In the genomic region with DNA sequence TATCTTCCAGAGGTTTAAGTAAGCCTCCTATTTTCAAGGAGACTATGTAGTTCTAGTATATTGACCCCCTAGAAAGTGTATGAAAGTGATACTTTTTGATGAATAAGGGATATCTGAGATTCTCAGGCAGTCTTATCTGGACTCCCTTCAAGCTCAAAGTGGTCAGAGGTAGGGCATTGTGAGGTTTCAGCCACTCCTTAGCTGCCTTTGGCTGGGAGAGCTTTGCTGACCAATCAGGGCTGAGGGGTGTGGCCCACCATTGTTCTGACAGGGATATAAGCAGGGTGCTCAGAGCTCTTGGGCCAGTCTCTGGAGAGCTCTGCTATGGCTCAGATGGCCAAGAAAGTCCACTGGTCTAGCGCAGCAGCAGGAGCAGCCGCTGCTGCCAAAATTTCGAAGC, we compare ENCODE assay signal across 25 mouse cellular contexts. TPM values are rescaled to one million over a fixed set of nuclear protein-coding genes. Genes with fewer than 3 reads are reported as not detected.
"Had no signal": no experiment of that assay in that cellular context is flagged by ENCODE, and none has a peak within 500 bp of the region (broad histone marks: within the 10 kb centered on the region; RNA-seq: fewer than 3 reads in every experiment).

A gene (plus strand): TSS at position 301 of the 400 bp plus-strand sequence.

- H3K4me3 ChIP-seq: neural tube, embryonic 12.5 days; neural tube, embryonic 13.5 days; neural tube, embryonic 15.5 days; stomach, embryonic 15.5 days had no signal

- H3K4me1 ChIP-seq: neural tube, embryonic 12.5 days; neural tube, embryonic 13.5 days; neural tube, embryonic 15.5 days; stomach, embryonic 15.5 days had no signal

- DNase-seq: retina, postnatal 1 day; right cerebral cortex, adult 18-20 months; right cerebral cortex, postnatal 14 days; right cerebral cortex, postnatal 25 days; right cerebral cortex, postnatal 4 days; spleen, adult 18-20 months; thymus, adult 18-20 months; thymus, adult 2 months; thymus, postnatal 14 days; thymus, postnatal 25 days; thymus, postnatal 36 days; thymus, postnatal 4 days had no signal

- H3K36me3 ChIP-seq: neural tube, embryonic 12.5 days; neural tube, embryonic 13.5 days; neural tube, embryonic 15.5 days; stomach, embryonic 15.5 days had no signal

- H3K27me3 ChIP-seq: neural tube, embryonic 12.5 days; neural tube, embryonic 13.5 days; neural tube, embryonic 15.5 days; stomach, embryonic 15.5 days had no signal

- H3K27ac ChIP-seq: neural tube, embryonic 12.5 days; neural tube, embryonic 13.5 days; neural tube, embryonic 15.5 days; stomach, embryonic 15.5 days; stomach, postnatal 0 days had no signal

RNA-seq across cellular contexts. Expression of the gene that starts here (rescaled TPM):
- polyA plus RNA-seq: neural tube, embryonic 11.5 days; neural tube, embryonic 12.5 days; neural tube, embryonic 13.5 days; neural tube, embryonic 14.5 days; neural tube, embryonic 15.5 days; small intestine, adult 2 months; spleen, adult 2 months; stomach, embryonic 14.5 days; stomach, embryonic 15.5 days; stomach, embryonic 16.5 days; stomach, postnatal 0 days; thymus, adult 2 months; thymus, postnatal 0 days; urinary bladder, adult 2 months had no signal
